Mouse (Mus musculus) embryonic facial prominence, embryonic 13.5 days (tissue): Measurements from ENCODE around the gene Cdc14a. TPM values are rescaled to one million over a fixed set of nuclear protein-coding genes. Genes with fewer than 3 reads are reported as not detected.

Experiments
- ATAC-seq: fragments of 200-750 bp; cut with Nextera tagmentation; 2 replicates; pipeline ENCODE4 v1.8.0; 2017; ENCODE audit warnings: low read depth; ENCODE audit not compliant: insufficient number of reproducible peaks, insufficient read depth, low FRiP score, low TSS enrichment
- H3K27ac ChIP-seq: fragments of 300-500 bp; sonication (generic); 2 replicates; pipeline ENCODE4 v1.5.1; 2015; ENCODE audit warnings: moderate library complexity, mild to moderate bottlenecking, inconsistent platforms
- H3K27me3 ChIP-seq: fragments of 300-500 bp; sonication (generic); 2 replicates; pipeline ENCODE4 v1.6.1; 2015; ENCODE audit warnings: mild to moderate bottlenecking, inconsistent platforms
- H3K36me3 ChIP-seq: fragments of 300-500 bp; sonication (generic); 2 replicates; pipeline ENCODE4 v1.6.1; 2015; ENCODE audit warnings: mild to moderate bottlenecking, inconsistent platforms
- H3K4me1 ChIP-seq: fragments of 300-500 bp; sonication (generic); 2 replicates; pipeline ENCODE4 v1.6.1; 2015; ENCODE audit warnings: inconsistent platforms
- H3K4me2 ChIP-seq: fragments of 300-500 bp; sonication (generic); 2 replicates; pipeline ENCODE4 v1.6.1; 2015; ENCODE audit warnings: moderate library complexity, mild to moderate bottlenecking, inconsistent platforms
- H3K4me3 ChIP-seq: fragments of 300-500 bp; sonication (generic); 2 replicates; pipeline ENCODE4 v1.5.1; 2015; ENCODE audit warnings: mild to moderate bottlenecking, inconsistent platforms
- H3K9ac ChIP-seq: fragments of 300-500 bp; sonication (generic); 2 replicates; pipeline ENCODE4 v1.6.1; 2015; ENCODE audit warnings: mild to moderate bottlenecking, inconsistent platforms
- H3K9me3 ChIP-seq: fragments of 300-500 bp; sonication (generic); 2 replicates; pipeline ENCODE4 v1.6.1; 2016; ENCODE audit warnings: inconsistent platforms
- WGBS: fragments of 180-500 bp; shearing (Covaris S2); methylation state at CpG from one replicate; pipeline ENCODE4 v1.1.7; 2015; ENCODE audit warnings: mixed read lengths; 5-methylcytosine and 5-hydroxymethylcytosine counted together
- polyA plus RNA-seq: library from polyadenylated mRNA; unstranded; fragments of >200 nt; fragmentation: Nextera tagmentation; extraction: Ambion mirVana; gene quantifications from 2 replicates; pipeline ENCODE4 v1.2.1, GENCODE M21; 2015

The Cdc14a gene
- polyA plus RNA-seq, result 8.9 and 9.6 TPM in 2 replicates

DNA sequence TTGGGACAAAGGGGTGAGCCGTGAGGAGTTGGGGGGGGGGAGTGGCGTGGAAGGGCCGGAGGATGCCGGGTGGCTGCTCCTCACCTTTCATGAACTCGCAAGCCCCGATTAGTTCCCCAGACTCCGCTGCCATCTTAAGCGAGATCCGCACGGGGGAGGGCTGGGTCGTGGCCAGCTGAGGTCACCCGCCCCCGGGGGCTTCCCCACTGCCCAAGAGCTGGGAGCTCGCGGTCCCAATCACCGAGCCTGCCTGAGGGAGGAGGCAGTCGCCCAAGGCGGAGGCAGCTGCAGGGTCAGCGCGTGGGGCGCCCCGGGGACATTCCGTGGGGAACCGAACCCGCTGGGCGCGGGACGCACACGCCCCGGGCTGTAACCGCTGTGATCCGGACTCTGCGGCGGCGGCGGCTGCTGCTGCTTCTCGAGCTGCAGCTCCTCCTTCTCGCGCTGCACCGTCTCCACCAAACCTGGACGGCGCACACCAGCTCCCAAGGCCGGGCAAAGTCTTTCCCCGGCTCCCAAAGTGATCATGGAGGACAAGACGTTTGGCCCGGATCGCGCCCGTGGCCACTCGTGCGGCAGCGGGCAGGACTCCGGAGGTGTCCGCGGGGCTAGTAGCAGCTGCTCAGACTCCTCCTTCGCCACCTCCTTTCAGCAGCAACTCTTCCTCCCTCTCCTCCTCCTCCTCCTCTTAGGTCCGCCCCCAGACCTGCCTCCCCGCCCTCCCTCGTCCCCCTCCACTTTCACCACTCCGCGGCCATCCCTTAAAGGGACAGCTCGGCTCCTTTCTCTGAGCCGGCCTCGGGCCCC is at the start of gene Cdc14a:
TSS of gene Cdc14a (minus strand) at position 680 of the 807 bp plus-strand sequence.
- H3K27me3 ChIP-seq, result no peaks in the 10 kb centered on the region
- ATAC-seq, result peak; percentile 86
- peaks cover 6% of the 10 kb centered on the region for H3K36me3 ChIP-seq
- peak within 1 kb of the TSS; percentile 89 for H3K4me2 ChIP-seq
- H3K27ac ChIP-seq, result peak within 1 kb of the TSS; percentile 96
- H3K9me3 ChIP-seq, result no peaks in the 10 kb centered on the region
- peak within 1 kb of the TSS; percentile 94 for H3K4me3 ChIP-seq
- H3K9ac ChIP-seq, result peak within 1 kb of the TSS; percentile 88
- H3K4me1 ChIP-seq, result peaks cover 18% of the 10 kb centered on the region
- under 1% methylated on average over 63 of the region's 64 CpGs for WGBS

DNA sequence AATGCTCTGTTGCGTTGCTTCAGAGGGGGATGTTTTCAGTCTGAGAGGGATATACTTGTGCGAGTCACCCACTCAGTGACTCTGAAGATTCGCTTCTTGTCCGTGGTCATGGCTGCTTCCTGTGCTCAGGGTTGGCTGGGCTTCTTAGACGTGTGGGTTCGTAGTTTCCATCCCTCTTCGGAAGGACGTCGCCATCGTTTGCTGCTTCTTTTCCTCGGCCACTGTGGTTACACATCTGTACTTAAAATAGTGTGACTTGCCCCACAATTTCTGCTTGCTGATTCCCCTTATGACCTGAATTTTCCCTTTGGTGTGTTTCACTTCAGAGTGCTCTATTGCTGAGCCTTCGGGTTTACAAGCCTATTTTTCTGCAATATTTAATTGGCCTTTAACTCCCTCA is 41.9 kb upstream of the Cdc14a start:
- Histone ChIP-seq H3K9me3 (no peaks in the 10 kb centered on the region), H3K36me3 (no peaks in the 10 kb centered on the region), H3K4me2 (no peak overlapping the region), H3K4me3 (no peak overlapping the region), H3K27me3 (no peaks in the 10 kb centered on the region), H3K27ac (no peak overlapping the region), H3K9ac (no peak overlapping the region), H3K4me1 (peaks cover 4% of the 10 kb centered on the region; the same call in 1 of the 2 replicates)
- ATAC-seq, result no peak
- 87% methylated on average over 12 of the region's 12 CpGs for WGBS

DNA sequence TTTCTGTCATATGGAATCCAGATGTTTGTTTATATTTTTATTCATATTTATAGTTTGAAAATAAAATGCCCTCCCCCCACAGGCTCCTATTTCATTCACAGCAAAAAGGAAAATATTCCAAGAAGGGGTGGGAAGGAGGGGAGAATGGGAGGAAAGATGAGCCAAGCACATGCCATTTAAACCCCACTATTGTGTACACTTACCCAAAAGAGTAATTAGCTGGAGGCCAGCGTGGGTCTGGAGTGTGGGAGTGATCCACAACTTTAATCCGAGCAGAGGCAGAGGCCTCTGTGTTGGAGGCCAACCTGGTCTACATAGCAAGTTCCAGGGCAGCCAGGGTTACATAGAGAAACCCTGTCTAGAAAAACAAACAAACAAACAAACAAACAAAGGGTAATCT is 40.5 kb upstream of the Cdc14a start:
- no peak for ATAC-seq
- no peaks in the 10 kb centered on the region for H3K9me3 ChIP-seq

DNA sequence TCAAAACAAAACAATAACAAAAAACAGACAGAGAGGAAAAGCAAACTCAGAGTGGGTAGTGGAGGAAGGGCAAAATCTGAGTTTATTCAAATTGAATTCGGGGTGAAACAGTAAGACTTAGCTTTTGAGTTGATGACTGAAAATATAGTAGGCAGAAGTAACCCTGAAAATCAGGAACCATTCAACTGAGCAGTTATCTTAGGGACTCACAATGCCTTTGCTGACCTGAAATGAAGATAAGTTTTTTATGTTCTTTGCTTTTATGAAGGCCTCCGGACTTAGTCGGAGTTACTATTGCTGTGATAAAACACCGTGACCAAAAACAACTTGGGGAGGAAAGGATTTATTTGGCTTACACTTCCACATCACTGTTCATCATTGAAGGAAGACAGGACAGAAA is 37.2 kb upstream of the Cdc14a start:
- Histone ChIP-seq H3K9me3 (no peaks in the 10 kb centered on the region), H3K4me3 (no peak overlapping the region), H3K36me3 (no peaks in the 10 kb centered on the region), H3K9ac (no peak overlapping the region), H3K27me3 (no peaks in the 10 kb centered on the region), H3K4me1 (peaks cover 4% of the 10 kb centered on the region; the same call in 1 of the 2 replicates), H3K27ac (no peak overlapping the region), H3K4me2 (no peak overlapping the region)
- 91% methylated on average over 4 of the region's 4 CpGs for WGBS
- no peak for ATAC-seq

More for the DNA sequence above, 40.5 kb upstream of the Cdc14a start:
- peaks cover 4% of the 10 kb centered on the region; the same call in 1 of the 2 replicates for H3K4me1 ChIP-seq
- no peak overlapping the region for H3K4me3 ChIP-seq
- H3K27me3 ChIP-seq, result no peaks in the 10 kb centered on the region
- H3K4me2 ChIP-seq, result no peak overlapping the region
- H3K36me3 ChIP-seq, result no peaks in the 10 kb centered on the region
- H3K27ac ChIP-seq, result peak overlapping the region; percentile 29
- 38% methylated on average over 2 of the region's 2 CpGs for WGBS
- no peak overlapping the region for H3K9ac ChIP-seq

DNA sequence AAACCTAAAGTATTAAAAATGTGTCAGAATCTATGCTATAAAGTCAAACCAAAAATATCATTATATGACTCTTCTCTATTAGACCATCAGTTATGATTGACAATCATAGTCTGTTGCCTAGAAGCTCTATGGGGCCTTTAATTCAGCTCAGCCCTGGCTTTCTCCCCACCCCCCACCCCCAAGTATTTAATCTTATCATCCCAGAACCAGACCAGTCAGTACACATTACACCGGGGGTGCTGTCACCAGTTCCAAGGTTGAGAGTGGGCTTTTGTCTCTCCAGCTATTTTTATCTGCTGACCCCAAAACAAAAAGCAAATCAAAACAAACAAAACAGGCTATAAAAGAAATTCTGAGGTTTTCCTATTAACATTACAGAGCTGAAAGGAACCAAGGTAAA is 30.7 kb upstream of the Cdc14a start:
- H3K36me3 ChIP-seq, result no peaks in the 10 kb centered on the region
- H3K4me3 ChIP-seq, result no peak overlapping the region
- no peak overlapping the region for H3K9ac ChIP-seq
- no peak for ATAC-seq
- no peaks in the 10 kb centered on the region for H3K27me3 ChIP-seq
- no peak overlapping the region for H3K27ac ChIP-seq
- no peak overlapping the region for H3K4me2 ChIP-seq
- no peaks in the 10 kb centered on the region for H3K4me1 ChIP-seq
- 78% methylated on average over 1 of the region's 1 CpGs for WGBS
- H3K9me3 ChIP-seq, result 0 out of 2 replicates have a peak, but pooled peaks cover 4% of the 10 kb centered on the region

DNA sequence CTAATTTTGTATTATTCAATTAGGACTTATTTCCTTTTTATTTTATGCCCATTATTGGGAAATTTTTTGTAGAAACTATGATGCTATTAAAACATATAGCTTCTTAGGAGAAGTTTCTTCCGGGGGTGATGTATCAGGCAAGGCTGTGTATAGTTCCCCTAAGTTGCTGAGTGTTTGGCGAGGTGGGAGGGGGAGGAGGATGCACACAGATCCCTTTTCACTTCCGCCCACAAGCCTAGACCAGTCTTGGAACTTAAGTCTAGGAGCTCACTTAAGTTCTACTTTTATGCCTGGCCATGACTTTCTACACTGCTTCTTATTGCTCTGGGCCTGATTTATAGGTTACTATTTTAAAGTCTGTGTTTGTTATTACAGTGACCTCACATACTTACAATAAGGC is 26.9 kb upstream of the Cdc14a start:
- Histone ChIP-seq H3K36me3 (no peaks in the 10 kb centered on the region), H3K27me3 (no peaks in the 10 kb centered on the region), H3K4me2 (no peak overlapping the region), H3K4me1 (no peaks in the 10 kb centered on the region), H3K9ac (no peak overlapping the region), H3K9me3 (0 out of 2 replicates have a peak, but pooled peaks cover 4% of the 10 kb centered on the region), H3K27ac (no peak overlapping the region), H3K4me3 (no peak overlapping the region)
- ATAC-seq, result no peak
- 74% methylated on average over 3 of the region's 3 CpGs for WGBS

DNA sequence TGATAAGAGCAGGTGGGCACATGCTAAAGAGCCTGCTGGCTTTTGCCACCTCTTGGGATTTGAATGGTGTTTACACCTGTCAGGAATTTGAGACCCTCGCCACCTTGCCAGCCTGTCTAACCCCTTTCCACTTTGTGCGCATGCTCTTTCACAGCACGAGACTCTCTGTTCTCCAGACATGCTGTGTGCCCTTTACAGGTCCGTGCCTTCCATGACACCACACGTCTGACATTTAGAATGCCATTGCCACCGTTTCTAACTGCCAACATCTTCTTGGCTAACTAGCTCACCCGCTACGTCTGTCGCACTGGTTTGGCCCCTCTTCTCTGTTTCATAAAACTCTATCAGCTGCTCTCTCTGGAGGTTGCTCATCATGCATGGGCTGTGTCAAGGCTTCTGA is 20.5 kb upstream of the Cdc14a start:
- 80% methylated on average over 9 of the region's 9 CpGs for WGBS
- Histone ChIP-seq H3K36me3 (no peaks in the 10 kb centered on the region), H3K4me1 (no peaks in the 10 kb centered on the region), H3K4me2 (no peak overlapping the region), H3K9me3 (no peaks in the 10 kb centered on the region), H3K27me3 (no peaks in the 10 kb centered on the region), H3K27ac (no peak overlapping the region), H3K9ac (no peak overlapping the region), H3K4me3 (no peak overlapping the region)
- ATAC-seq, result no peak

DNA sequence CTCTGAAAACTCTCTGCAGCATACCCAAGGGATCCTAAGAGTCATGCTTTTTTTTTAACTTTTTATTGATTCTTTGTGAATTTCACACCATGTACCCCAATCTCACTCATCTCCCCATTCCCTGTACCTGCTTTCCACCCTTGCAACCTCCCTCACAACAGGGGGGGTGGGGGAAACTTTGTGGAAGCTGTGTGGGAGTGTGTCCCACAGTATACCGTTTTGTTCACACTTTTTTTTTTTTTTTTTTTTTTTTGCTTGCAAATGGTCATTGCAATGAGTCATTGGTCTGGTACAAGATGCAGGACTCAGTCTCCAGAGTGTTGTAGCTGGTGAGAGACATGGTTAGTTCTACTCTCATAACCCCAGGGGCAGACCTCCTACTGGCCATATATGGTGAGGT is 19.0 kb upstream of the Cdc14a start:
- Histone ChIP-seq H3K4me1 (no peaks in the 10 kb centered on the region), H3K27me3 (no peaks in the 10 kb centered on the region), H3K9ac (no peak overlapping the region), H3K4me3 (no peak overlapping the region), H3K27ac (no peak overlapping the region), H3K4me2 (no peak overlapping the region), H3K9me3 (no peaks in the 10 kb centered on the region), H3K36me3 (no peaks in the 10 kb centered on the region)
- no peak for ATAC-seq
- 94% methylated on average over 1 of the region's 1 CpGs for WGBS

DNA sequence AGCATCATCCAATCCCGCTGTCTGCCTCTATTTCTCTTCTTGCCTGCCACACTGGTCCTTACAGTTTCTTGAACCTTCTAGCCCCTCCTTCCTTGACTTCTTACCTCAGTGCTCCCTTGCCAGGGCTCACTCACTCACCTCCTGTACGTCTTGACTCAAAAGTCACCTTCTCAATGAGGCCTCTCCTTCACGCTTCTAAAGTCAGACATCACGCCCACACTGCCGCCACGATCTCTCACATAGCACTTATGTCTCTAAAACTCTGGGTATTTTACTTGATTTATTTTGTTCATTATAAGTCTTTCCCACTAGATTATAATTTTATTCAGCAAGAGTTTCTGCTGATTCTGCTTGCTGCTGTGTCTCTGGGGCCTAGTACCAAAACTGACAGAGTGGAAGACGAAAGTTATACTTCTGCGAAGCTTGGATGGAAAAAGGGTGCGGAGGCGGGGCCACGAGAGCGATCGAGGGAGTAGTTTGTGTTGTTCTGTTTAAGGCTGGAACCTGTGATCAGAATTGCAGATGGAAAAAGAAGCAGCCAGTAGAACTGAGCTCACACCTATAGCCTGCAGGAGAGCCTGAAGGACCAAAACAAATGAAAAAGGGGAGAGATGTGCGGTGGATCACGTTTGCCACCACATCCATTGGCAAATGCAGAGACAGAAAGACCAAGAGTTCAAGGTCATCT is 17.8 kb upstream of the Cdc14a start:
- Histone ChIP-seq H3K36me3 (no peaks in the 10 kb centered on the region), H3K27ac (no peak overlapping the region), H3K4me2 (no peak overlapping the region), H3K4me1 (no peaks in the 10 kb centered on the region), H3K9ac (no peak overlapping the region), H3K27me3 (no peaks in the 10 kb centered on the region), H3K9me3 (no peaks in the 10 kb centered on the region), H3K4me3 (no peak overlapping the region)
- 92% methylated on average over 15 of the region's 15 CpGs for WGBS
- no peak for ATAC-seq

DNA sequence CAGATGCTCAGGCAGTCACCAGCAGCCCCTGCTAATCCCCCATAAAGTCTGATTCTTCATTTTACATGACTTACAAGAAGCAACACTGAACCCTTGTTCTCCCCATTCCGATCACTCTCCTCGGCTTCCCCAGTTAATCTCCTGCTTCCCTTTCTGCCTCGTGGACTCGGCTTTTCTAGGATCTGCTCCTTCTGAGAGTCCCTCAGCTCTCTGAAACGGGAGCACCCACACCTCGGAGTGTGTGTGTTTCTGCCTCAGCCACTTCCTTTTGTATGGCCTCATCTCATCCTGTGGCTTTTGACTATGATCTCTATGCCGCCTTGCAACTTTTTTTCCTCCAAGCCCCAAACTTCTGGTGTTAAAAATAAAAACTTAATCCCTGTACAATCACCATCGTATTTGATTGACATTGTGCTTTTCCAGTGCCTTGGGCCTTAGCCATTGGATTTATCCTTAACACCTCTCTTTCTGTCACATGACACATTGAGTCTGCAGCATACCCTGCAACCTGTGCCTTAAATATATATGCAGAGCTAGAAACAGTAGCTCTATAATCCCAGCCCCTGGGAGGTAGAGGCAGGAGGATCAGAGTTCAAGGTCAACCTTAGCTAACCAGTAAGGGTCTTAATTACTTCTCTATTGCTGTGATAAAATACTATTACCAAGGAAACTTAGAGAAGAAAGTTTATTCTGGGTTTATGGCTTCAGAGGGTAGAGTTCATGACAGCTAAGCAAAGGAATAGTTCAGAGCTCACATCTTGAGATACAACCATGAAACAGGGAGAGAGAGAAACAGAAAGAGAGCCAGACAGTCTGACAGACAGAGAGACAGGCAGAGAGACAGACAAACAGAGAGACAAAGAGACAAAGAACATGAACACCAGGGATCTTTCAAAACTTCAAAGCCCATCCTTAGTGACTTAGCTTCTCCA is 16.5 kb upstream of the Cdc14a start:
- WGBS, result 69% methylated on average over 8 of the region's 8 CpGs
- no peak overlapping the region for H3K27ac ChIP-seq
- H3K9me3 ChIP-seq, result no peaks in the 10 kb centered on the region
- no peak overlapping the region for H3K9ac ChIP-seq
- no peak for ATAC-seq
- no peaks in the 10 kb centered on the region for H3K4me1 ChIP-seq
- no peaks in the 10 kb centered on the region for H3K36me3 ChIP-seq
- no peaks in the 10 kb centered on the region for H3K27me3 ChIP-seq
- no peak overlapping the region for H3K4me2 ChIP-seq
- no peak overlapping the region for H3K4me3 ChIP-seq

DNA sequence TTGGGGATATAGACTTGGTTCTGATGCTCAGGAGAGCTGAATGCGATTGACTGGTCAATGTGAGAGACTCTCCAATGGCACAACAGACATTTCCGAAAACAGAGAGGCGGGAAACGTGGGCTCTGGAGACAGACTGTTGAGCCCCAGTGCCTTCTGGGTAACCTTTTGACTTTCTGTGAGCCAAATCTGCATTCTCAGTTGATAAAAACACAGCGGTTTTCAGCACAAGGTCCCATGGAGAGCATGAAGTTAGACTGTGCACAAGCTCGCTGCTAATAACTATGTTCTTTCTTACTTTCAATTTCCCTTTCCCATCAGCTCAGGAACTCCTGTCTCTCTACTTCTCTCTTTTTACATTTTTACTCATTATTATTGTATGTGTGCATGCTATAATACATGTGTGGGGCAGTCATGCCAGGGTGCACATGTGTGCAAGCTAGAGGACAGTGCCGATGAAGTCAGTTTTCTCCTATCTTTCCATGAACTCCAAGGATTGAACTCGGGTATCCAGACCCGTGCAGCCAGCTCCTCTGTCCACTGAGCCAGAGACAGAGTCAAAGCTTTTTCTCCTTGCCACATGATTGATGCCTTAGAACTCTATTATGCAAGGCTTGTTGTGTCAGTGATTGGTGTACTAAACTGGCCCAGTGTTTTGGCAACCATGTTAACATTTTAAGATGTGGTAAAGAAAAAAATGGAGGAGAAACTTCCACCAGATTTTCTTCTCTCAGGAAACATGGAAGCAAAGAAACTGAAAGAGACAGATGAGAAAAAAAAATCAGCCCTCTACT is 13.2 kb upstream of the Cdc14a start:
- H3K27ac ChIP-seq, result no peak overlapping the region
- no peaks in the 10 kb centered on the region for H3K4me1 ChIP-seq
- WGBS, result 80% methylated on average over 9 of the region's 9 CpGs
- H3K9ac ChIP-seq, result no peak overlapping the region
- H3K4me3 ChIP-seq, result no peak overlapping the region
- no peak overlapping the region for H3K4me2 ChIP-seq
- ATAC-seq, result no peak
- no peaks in the 10 kb centered on the region for H3K9me3 ChIP-seq
- H3K27me3 ChIP-seq, result no peaks in the 10 kb centered on the region
- no peaks in the 10 kb centered on the region for H3K36me3 ChIP-seq
